Mouse (Mus musculus): ENCODE data around the gene Prex1.
"Not testable (repeated sequence)": the region's sequence is repeated elsewhere in the genome, so short reads cannot be mapped to it uniquely, and the experiment has no call there.

Gene Prex1

DNA sequence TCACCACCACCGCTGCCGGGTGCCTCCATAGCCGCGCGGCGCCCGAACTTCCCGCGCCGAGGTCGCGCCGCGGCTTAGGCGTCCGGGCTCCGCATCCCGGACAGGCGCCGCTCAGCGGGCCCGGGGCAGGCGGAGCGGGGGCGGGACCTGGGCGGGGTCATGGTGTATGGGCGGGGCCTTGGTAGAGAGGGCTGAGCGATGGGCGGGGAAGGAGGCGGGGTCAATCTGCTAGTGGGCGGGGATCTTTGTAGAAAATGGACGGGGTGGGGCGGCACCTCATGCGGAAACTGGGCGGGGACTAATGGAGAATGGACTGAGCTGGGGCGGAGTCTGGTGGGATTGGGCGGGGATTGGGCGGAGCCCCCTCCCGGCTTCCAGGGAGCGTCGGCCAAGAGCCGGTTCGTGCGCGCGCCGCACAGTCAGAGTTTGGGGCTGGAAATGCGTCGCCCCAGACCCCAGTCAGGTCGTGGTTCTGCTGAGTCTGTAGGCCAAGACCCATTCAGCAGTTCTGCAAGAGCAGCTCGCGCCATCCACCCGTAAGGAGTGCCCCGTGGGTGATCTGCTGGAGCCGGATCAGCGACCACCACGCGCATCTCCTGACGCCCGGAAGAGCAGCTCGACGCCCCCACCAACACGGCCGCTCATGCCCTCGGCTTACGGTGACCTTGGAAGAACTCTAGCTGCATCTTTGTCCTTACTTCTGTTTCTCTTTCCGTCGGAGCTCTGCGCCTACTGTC, at the start of gene Prex1:
Prex1 (minus strand) TSS at position 143 of the 737 bp plus-strand sequence.
- peak; percentile 36 for DNase-seq (ENCODE audit: extremely low read depth, low read depth, low spot score)

DNA sequence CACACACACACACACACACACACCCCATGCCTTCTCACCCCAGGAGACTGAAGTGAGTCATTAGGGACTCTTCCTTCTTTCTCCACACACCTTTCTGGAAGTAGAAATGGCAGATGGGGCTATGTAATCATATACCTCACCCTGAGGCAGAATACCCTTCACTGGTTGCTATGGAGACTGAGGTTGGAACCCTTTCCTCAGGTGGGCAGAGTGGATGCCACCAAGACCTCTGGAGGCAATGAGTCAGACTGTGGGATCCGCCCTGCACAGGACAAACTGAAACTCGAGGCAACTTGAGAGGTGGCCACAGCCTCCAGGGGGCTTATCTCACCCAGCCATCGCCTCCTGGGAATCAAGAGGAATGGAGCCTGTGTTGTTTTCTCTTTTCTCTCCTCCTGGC, 44.3 kb upstream of the Prex1 start:
- no peak for DNase-seq (ENCODE audit: extremely low read depth, low read depth, low spot score)

DNA sequence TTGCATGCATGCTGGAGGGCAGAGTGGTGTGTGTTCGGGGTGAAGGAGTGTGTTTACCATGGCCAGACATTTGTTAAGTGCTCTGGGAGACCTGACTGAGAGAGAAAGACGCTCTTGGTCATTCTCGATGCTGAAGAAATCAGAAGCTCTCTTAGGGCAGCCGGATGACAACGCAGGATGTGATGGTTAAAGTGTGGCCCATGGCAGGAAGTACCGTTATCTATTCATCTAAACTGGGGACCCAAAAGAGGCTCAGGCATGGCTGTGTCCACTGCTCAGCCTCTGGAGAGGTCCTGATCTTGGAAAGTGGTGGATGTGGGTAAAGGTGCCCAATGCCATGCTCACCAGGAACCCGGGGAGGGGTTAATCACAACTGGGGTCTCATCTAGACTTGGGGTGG, 41.1 kb upstream of the Prex1 start:
- DNase-seq (ENCODE audit: extremely low read depth, low read depth, low spot score), result no peak

DNA sequence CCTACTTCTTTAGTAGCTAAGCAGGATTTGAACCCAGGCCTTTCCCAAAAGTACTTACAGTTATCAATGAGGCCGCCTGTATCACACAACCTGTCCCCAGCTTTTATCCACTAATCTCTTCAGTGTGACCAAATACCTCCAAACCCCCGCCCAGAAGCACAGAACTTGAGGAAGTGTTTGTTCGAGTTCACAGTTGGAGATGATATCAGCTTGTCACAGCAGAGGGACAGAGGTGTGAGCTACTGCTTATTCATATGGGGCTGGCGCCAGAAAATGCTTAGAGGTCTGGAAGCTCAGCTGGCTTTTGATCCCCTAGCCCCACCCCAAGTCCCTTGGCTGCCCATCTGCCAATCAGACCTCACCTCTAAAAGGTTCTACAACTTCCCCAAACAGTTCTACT, 40.6 kb upstream of the Prex1 start:
- no peak for DNase-seq (ENCODE audit: extremely low read depth, low read depth, low spot score)

DNA sequence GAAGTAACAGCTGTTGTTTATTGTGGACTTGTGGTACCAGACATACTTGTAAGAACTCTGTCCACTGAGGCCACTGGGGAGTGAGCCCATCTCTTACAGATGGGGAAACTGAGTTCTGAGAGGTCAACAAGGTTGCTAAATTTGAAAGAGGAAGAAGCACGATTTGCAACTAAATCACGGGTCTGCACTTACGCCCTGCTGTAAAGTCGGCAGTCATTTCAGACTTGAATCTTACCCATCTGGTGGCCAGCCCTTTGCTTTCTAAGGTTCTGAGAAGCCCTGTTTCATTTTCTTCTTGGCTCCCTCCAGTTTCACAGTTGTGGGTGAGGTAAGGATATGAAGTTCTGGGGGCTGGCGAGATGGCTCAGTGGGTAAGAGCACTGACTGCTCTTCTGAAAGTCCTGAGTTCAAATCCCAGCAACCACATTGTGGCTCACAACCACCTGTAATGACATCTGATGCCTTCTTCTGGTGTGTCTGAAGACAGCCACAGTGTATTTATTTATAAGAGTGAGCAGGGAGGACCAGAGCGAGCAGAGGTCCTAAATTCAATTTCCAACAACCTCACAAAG, 37.1 kb upstream of the Prex1 start:
- DNase-seq (ENCODE audit: extremely low read depth, low read depth, low spot score), result no peak

DNA sequence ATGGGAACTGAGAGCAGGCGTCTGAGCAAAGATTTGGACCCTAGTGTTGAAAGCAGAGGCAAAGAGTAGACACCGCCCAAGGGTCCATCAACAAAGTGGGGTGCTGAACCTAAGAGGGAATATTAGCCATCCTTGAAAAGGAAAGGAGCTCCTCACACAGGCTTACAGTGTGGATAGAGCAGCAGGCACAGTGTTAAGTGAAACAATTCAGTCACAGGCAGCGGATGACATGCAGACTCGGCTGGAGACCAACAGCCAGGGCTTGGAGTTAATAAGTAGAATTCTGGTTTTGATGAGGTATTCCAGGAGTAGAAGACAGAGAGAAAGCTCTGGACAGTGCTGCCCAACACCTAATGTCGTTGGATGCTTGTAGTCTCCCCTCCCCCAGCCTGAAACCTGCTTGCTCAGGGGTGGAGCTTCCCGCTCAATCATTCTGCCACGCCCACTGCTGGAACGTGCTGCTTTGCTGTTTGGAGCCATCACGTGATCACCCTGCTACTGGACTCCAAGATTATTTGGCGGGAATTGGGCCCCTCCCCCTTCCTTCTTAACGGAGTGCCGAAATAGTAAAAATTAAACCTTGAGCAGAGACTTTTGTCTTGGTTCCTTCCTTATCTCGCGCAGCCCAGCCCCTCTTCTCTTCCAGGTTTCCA, 32.8 kb upstream of the Prex1 start:
- not testable (repeated sequence) for DNase-seq (ENCODE audit: extremely low read depth, low read depth, low spot score)

DNA sequence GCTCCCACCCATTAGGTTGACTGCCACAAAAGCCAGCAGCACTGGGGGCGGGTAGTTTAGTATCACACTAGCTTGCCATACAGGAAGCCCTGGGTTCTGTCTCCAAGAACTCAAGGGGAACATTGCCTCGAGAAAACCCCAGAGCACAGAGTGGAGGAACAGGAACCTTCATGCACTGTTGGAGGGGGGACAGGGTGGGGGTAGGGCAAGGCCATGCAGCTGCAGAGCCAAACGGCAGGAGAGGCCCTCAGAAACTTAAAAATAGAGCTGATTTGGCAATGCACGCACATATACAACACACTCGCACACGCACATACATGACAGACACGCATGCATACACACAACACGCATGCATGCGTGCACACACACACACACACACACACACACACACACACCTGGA, 32.2 kb upstream of the Prex1 start:
- no peak for DNase-seq (ENCODE audit: extremely low read depth, low read depth, low spot score)

DNA sequence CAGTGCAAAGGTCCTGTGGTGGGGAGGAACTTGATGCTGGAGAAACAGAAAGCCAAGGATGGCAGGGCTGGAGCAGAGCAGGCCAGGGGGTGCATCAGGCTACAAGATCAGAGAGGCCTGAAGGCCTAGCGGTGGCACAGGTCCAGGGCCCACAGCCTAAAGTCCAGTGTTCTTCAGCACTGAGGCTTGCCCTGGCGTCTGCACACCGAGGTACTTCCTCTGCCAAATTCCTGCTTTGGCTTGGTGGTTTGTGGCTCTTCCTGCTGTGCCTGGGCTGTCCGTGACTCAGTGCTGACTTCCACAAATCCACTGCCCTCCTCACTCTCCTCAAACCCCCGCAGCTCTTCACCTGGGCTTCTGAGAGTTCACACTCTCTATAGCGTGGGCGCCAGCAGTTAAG, 30.8 kb upstream of the Prex1 start:
- no peak for DNase-seq (ENCODE audit: extremely low read depth, low read depth, low spot score)

DNA sequence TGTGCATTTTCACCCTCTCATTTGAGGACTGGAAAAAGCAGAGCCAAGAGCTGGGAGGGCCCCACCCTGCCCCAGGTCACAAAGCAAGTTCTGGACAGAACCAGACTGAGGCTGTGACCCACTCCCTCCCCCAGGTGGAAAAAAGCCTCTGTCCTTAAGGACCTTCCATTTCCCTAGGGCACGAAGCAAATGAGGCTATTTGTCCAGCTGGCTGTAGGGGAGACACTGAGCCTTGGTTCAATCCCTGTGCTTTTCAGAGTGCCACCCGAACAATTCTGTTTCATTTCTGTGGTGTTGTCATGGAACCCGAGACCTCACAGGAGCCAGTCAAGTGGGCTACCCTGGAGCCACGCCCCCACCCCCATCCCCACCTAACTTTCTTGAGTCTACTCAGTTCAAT, 29.9 kb upstream of the Prex1 start:
- DNase-seq (ENCODE audit: extremely low read depth, low read depth, low spot score), result no peak

DNA sequence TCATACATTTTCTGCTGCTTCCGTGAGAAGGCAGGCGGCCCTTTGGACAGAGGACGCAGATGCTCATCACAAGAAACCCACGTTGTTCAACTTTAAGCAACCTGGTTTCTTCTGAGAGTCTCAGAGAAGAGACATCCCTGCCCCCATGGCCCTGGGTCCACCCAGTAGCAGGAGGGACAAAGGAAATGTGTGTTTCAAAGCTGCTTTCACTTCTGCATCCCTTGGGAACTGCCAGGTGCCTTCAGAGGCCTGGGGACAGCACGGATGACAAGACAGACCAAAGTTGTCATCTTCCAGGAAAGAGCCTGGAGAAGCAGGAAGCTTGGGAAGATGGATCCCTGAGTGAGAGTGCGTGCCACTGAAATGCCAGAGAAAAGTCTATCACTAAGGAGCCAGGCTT, 27.8 kb upstream of the Prex1 start:
- DNase-seq (ENCODE audit: extremely low read depth, low read depth, low spot score), result no peak

DNA sequence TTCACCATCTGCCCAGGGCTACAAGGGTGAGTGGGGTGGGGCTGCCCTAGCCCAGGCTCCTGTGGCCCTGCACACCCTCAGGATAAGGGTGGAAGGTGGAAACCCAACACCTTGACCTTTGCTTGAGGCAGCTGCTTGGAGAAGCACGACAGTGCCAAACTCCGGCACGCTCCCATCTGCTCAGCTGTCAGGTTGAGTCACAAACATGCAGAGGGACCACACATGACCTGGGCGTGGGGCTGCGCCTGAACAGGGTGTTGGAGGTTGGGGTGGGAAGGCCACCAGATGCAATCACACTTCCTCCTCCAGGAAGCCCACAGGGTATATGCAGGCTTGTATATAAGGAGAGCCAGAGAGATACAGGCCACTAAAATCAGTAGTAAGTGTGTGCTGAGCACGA, 26.8 kb upstream of the Prex1 start:
- no peak for DNase-seq (ENCODE audit: extremely low read depth, low read depth, low spot score)

DNA sequence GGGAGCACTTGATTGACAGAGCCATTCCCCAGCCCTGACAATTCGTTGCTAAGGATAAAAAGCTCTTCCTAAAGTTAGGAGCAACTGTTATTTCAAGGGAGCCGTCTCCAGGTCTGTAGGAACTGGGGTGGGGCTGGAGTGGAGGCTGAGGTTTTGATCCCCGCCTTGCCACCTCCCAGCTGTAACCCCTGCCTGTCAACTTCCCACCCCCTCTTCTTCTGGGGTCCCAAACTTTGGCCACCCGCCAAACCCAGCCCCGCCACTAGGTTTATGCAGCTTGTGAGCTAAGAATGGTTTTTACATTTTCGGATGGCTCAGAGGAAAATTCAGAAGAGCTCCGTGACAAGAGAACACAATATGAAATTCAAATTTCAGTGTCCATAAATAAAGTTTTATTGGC, 23.7 kb upstream of the Prex1 start:
- DNase-seq (ENCODE audit: extremely low read depth, low read depth, low spot score), result no peak

DNA sequence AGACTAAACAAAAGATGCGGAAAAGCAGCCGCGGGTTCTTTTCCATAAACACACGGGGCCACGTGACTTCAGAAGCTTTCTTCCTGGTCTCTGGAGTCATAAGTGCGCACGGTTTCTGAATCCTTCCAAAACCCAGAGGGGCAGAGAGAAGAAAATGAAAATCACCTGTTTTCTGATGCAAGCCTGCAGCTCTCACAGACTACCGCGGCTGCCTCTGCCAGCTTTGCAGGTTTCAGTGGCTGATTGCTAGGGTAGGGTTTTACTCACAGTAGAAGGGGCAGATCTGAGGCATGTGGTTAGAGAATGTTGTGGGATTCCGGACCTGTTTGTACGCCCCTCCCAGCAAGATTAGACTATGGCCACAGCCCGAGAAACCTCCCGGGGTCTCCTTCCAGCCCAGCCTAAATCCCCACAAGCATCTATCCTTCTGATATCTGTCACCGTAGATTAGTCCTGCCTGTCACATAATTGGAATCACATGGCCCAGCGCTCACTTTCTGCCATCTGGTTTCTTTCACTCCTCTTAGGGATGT, 21.9 kb upstream of the Prex1 start:
- DNase-seq (ENCODE audit: extremely low read depth, low read depth, low spot score), result no peak

DNA sequence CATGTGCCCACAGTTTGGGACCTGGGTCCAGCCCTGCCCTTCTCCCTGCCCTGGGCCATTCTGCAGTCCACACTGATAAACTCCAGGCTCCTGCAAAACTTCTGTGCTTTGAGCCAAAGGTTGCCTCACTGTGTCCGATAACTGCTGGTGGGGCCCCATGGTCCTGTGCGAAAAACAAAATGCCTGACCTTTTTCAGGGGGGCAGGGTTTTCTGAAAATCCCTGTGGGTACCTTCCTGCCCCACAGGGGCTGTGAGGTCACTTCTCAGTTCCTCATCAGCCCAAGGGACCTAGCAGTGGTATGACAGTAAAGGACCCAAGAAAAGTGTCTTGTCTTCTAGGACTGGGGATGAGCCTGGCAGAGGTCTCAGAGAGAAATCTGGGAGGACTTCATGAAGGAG, 19.2 kb upstream of the Prex1 start:
- DNase-seq (ENCODE audit: extremely low read depth, low read depth, low spot score), result no peak

DNA sequence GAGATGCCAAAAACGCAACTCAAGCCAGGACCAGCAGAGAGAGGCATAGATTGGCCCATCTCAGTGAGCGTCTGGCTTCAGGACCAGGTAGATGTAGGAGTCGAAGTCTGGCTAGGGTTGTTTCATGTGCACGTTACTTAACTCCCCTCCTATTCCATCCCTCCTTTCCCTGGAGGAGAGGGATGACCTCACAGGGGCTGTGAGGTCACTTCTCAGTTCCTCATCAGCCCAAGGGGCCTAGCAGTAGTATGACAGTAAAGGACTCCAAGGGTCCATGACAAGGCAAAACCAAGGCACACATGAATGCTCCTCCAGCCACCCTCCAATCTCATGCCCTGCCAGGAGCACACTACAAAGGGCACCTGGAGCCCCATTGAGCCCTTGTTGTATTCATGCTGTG, 18.5 kb upstream of the Prex1 start:
- no peak for DNase-seq (ENCODE audit: extremely low read depth, low read depth, low spot score)

DNA sequence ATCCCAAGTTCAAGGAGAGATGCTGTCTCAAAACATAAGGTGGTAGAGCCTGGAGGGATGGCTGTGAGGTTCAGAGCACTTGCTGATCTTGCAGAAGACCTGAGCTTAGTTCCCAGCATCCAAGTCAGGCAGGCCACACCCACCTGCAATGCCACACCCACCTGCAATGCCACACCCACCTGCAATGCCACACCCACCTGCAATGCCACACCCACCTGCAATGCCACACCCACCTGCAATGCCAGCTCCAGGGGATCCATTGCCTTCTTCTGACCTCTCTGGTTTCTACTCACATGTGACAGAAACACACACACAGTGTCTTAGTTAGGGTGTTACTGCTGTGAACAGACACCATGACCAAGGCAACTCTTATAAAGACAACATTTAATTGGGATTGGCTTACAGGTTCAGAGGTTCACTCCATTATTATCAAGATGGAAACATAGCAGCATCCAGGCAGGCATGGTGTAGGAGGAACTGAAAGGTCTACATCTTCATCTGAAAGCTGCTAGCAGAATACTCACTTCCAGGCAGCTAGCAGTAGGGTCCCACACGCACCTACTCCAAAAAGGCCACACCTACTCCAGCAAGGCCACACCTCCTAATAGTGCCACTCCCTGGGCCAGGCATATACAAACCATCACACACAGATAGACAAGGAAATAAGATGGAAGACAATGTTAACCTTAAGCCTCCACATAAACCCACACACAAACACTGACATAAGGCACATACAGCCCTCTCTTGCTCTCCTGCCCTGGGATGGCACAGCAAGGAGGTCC, 17.7 kb upstream of the Prex1 start:
- not testable (repeated sequence) for DNase-seq (ENCODE audit: extremely low read depth, low read depth, low spot score)

DNA sequence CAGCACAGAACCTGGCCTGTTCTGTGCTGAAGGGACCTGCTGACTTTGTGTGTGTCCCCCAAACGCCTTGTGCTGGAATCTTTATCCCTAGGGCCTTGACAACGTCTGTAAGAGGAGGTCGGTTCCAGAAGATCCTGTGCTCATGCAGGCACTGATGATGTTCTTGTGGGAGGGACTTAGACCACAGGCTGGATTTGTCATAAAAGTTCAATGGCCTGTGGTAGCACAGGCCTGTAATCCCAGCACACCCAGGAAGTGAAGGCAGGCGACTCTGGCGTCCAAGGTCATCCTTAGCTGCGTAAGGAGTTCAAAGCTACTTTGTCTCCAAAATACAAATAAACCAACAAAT, 16.9 kb upstream of the Prex1 start:
- DNase-seq (ENCODE audit: extremely low read depth, low read depth, low spot score), result no peak

DNA sequence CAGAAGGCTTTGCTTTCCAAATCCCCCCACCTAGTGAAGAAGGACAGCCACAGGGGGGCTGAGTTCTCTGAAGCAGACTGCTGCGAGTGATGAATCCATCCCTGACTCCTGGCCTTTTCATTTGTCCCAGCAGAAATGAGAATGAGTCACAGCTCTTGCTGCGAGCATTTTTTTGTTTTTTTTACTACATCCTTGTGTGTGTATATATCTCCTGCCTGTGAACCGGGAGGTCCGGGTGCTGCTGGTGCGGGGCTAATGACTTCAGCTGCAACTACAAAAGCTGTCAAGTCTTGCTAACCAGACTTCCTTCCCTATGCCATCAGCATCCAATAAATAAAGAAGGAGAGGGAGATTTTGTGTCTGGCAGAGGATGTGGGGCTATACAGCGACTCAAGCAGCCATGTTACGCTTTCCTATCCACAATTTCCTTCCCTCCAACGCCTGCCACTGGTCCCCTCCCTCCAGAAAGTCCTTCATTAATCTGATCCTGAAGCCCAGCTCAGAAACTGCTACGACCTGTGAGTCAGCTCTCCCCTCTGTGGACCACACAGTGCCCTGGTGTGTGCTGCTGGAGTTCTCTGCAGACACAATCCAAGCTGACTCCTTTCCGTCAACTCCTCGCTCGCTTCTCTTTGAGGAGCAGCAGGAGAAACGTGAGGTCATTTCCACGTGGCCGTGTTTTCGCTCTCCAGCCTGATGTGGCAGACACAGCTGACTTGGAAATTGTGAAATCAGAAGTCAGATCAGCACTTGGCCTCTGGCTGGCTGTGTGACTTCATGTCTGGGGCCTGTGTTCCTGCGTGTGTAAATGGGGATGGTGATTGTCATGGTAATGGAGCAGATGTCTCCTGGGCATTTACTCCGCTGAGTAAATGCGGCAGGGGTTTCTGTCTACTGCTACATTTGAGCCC, 16.3 kb upstream of the Prex1 start:
- DNase-seq (ENCODE audit: extremely low read depth, low read depth, low spot score), result no peak

DNA sequence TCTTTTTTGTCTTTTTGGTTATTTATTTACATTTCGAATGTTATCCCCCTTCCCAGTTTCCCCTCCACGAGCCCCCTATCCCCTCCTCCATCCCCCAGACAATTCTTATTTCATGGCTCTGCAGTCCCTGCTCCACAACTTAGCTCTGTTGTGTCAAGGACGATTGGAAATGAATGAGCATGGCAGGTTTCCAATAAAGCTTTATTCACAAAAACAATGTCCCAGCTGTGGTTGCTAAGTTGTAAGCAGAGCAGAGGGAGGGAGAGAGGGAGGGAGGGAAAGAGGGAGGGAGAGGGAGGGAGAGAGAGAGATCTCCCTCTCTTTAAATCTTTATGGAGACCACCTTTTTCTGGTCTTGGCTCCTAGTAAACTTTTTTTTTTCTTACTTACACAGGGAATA, 15.4 kb upstream of the Prex1 start:
- DNase-seq (ENCODE audit: extremely low read depth, low read depth, low spot score), result no peak

DNA sequence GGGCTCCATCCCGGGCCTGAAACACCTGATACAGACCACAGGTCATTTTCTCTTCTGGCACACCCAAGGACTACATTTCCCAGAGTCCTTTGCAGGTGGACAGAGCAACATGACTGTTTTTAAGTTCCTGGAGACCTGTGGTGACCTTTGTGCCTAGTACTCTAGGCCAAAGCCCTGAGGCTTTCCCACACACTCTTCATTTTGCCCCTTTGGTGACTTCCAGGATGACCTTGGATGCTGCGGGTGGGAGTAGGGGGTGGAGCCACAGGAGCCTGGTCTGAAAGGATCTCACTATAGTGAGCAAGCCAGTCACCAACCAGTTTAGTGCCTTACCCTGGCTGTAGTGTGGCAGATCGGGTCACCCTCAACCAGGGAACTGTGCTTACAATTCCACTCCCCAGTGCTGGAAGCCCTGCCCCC, 14.6 kb upstream of the Prex1 start:
- DNase-seq (ENCODE audit: extremely low read depth, low read depth, low spot score), result no peak

DNA sequence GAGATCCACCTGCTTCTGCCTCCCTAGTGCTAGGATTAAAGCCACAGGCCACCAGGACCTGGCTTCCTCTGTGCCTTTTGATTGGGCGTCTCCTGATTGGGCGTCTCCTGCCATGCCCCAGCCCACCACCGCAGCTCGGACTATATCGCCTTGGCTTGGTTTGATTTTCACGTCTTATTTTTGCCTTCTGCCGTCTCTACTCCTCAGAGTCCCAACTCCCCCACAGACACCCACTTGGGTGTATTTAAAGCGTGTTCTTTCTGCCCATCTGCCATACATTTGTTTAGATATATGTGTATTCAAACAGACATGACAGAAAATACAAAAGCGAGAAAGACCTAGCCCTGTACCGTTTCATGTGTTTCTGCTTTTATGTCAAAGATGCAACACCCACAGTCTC, 14.2 kb upstream of the Prex1 start:
- no peak for DNase-seq (ENCODE audit: extremely low read depth, low read depth, low spot score)
